Mouse (Mus musculus) macrophage (primary cell): ENCODE results near the gene Sec16a. TPM values are rescaled to one million over a fixed set of nuclear protein-coding genes. Genes with fewer than 3 reads are reported as not detected.

Experiments
- H3K27ac ChIP-seq: fragments of 350-480 bp; formaldehyde crosslinking; 2 replicates; pipeline ENCODE4 v1.9.0; 2021
- H3K36me3 ChIP-seq: fragments of 350-480 bp; formaldehyde crosslinking; 2 replicates; pipeline ENCODE4 v1.9.0; 2021; ENCODE audit errors: inconsistent target
- H3K4me3 ChIP-seq: fragments of 350-480 bp; formaldehyde crosslinking; 2 replicates; pipeline ENCODE4 v1.9.0; 2021; ENCODE audit errors: inconsistent target
- H3K79me2 ChIP-seq: fragments of 350-480 bp; formaldehyde crosslinking; 2 replicates; pipeline ENCODE4 v1.9.0; 2021; ENCODE audit errors: inconsistent target
- WGBS: methylation state at CpG from one replicate; pipeline ENCODE4 v1.1.7; 2026; ENCODE audit warnings: inconsistent platforms; ENCODE audit not compliant: missing documents; 5-methylcytosine and 5-hydroxymethylcytosine counted together
- polyA plus RNA-seq: library from polyadenylated mRNA; stranded (reverse); fragments of 250-400 nt; gene quantifications from 3 replicates; pipeline ENCODE4 v1.2.4, GENCODE M21; 2018; ENCODE audit warnings: inconsistent platforms

Gene Sec16a
- polyA plus RNA-seq, 1 experiment from 2014 or later: 46.9 TPM

DNA sequence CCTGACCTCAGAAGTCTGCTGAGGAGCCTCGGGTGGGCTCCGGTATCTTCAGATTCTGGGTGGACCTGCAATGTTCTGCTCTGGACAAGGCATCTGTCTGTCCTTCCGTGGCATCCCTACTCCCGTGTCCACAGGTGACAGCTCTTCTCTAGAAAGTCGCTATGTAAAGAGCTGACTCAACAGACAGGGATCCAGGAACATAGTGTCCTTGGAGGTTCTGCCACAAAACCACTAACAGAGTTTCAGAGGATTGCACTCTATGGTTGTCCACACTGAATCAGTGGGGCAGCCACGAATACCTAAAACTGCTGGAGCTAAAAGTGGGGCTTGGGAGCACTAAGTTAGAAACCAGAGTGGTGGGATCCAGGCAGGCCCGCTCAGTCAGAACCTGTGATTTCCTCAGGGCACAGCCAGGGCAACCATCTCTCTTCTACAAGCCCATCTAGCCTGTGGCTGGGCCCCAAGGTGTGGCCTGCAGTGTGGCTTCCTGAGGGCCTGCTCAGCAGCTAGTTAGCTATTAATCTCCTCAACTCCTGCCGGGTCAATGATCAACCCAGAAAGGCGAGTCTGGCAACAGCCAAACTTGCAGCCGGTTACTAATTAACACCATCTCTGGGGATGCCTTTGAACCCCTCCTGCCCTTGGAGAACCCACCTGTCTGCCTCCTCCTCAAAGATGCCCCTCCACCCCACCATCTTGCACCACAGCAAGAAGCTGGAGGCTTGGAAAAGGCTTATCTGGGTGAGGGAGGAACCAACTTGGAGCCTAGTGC is 36.9 kb upstream of the Sec16a start:
- WGBS: 87% methylated on average over 10 of the region's 10 CpGs
- no peak overlapping the region for H3K4me3 ChIP-seq
- peak overlapping the region; percentile 89 for H3K27ac ChIP-seq
- peaks cover 39% of the 10 kb centered on the region for H3K79me2 ChIP-seq
- H3K36me3 ChIP-seq: peaks cover 47% of the 10 kb centered on the region

DNA sequence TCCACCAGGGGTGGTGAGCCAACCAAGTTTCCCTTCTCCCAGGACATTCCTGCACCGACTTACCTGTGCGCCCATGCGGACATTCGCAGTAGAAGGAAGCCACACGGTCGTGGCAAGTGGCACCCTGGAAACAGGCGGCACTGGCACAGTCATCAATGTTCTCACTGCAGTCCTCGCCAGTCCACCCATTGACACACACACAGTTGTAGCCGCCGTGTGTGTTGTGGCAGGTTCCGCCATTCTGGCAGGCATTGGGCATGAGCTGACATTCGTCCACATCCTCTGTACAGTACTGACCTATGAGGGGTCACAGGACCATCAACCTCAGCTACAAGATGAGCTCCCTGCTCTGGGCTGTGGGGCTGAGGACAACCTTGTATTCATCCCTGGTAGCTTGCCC is 35.9 kb upstream of the Sec16a start:
- Histone ChIP-seq H3K36me3 (peaks cover 48% of the 10 kb centered on the region), H3K4me3 (no peak overlapping the region), H3K27ac (no peak overlapping the region), H3K79me2 (peaks cover 29% of the 10 kb centered on the region)
- 92% methylated on average over 9 of the region's 12 CpGs for WGBS

- no peak overlapping the region for H3K27ac ChIP-seq
- H3K36me3 ChIP-seq: peaks cover 52% of the 10 kb centered on the region
- no peak overlapping the region for H3K4me3 ChIP-seq
- WGBS: 100% methylated on average over 2 of the region's 2 CpGs
- peaks cover 11% of the 10 kb centered on the region; the same call in 1 of the 2 replicates for H3K79me2 ChIP-seq
These were observed 33.7 kb upstream of the Sec16a start for GRCm38 (mm10) chr2:26478685-26479205.

DNA sequence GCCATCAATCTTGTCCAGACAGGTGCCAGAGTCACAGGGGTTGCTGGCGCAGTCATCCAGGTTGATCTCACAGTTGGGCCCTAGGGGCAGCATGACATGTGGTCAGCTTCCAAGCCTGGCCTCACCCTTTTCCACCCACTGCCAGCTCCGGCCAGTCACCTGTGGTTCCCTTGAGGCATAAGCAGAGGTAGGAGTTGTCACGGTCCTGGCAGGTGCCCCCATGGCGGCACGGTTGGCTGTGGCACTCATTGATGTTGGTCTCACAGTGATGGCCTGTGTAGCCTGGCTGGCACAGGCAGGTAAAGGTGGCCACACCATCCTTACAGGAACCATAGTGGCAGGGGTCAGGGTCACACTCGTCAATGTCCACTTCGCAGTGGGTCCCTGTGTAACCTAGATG is 32.9 kb upstream of the Sec16a start:
- Histone ChIP-seq H3K36me3 (peaks cover 56% of the 10 kb centered on the region), H3K79me2 (peaks cover 11% of the 10 kb centered on the region; the same call in 1 of the 2 replicates), H3K4me3 (no peak overlapping the region), H3K27ac (no peak overlapping the region)
- 92% methylated on average over 7 of the region's 7 CpGs for WGBS

DNA sequence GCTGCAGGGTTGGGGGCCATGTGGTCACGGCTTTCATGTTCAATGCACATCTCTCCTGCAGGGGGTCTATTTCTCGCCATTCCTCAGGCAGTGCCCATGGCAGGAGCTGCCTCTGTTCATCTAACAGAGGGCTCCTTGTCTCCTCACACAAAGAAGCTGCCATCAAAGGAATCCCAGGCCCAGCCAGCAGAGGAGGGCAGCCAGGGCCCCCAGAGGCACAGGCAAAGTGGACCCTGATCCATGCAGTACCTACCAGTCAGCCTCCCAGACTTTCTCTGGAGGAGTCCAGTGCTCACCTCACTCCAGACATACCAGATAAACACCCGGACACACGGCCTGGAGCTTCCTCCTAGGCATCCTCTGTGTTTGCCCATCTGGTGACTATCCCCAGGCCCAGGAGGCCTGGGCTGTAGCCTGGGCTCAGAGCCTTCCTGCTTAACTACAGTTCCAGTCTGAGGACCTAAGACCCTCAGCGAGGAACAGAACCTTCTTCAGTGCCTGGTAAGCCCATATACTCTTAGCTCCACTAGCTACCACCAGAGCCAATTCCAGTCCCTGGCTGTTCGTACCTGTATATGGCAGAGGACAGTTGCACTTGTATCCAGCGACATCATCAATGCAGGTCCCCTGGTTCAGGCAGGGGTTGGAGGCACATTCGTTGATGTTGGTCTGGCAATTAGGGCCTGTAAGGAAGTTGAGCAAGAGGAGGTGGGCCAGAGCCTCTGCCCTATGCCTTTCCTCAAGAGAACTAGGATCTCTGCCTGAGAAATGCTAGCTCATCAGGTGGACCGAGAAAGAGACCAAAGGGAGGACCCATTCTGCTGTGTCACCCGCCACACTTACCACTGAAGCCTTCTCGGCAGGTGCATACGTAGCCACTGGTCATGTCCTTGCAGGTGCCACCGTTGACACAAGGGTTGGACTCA is 30.8 kb upstream of the Sec16a start:
- WGBS: 37% methylated on average over 13 of the region's 13 CpGs
- no peak overlapping the region for H3K4me3 ChIP-seq
- H3K79me2 ChIP-seq: no peaks in the 10 kb centered on the region; the same call in 1 of the 2 replicates
- peak overlapping the region; percentile 78 for H3K27ac ChIP-seq
- H3K36me3 ChIP-seq: peaks cover 53% of the 10 kb centered on the region

- peaks cover 53% of the 10 kb centered on the region for H3K36me3 ChIP-seq
- H3K27ac ChIP-seq: peak overlapping the region; percentile 78
These were observed 29.9 kb upstream of the Sec16a start for GRCm38 (mm10) chr2:26474789-26475504.

GRCm38 (mm10) chr2:26472312-26473090 is 27.5 kb upstream of the Sec16a start:
- H3K36me3 ChIP-seq: peaks cover 53% of the 10 kb centered on the region
- 54% methylated on average over 11 of the region's 11 CpGs for WGBS
- H3K79me2 ChIP-seq: no peaks in the 10 kb centered on the region; the same call in 1 of the 2 replicates
- peak overlapping the region; percentile 66 for H3K27ac ChIP-seq
- H3K4me3 ChIP-seq: no peak overlapping the region

More at GRCm38 (mm10) chr2:26474789-26475504, 29.9 kb upstream of the Sec16a start:
- Histone ChIP-seq H3K79me2 (no peaks in the 10 kb centered on the region; the same call in 1 of the 2 replicates), H3K4me3 (no peak overlapping the region)
- 14% methylated on average over 9 of the region's 9 CpGs for WGBS

DNA sequence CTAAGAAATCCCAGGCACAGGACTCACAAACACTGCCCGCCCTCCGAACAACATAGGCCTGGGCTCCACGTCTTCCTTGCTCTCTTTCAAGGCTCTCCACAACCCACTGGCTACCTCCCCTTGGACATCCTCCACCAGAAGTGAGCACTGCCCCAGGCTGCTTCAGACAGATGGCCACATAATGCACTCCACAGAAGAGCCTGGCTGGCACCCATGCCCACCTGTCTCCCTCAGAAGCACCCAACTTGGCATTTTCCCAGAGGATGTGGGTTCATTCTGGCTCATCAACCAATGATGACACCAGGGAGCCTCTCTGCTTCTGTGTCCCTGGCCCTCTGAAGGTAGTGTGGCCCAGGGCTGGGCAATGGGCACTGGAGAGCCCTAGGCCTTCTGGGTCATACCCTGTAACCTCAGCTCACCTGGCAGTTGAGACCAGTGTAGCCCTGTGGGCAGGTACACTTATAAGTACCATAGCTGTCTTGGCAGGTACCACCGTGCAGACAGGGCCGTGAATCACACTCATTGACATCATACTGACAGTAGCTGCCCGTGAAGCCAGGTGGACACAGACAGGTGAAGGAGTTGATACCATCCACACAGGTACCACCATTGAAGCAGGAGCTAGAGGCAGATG is 26.8 kb upstream of the Sec16a start:
- H3K4me3 ChIP-seq: no peak overlapping the region
- peak overlapping the region; percentile 66 for H3K27ac ChIP-seq
- 90% methylated on average over 6 of the region's 6 CpGs for WGBS
- peaks cover 53% of the 10 kb centered on the region for H3K36me3 ChIP-seq
- no peaks in the 10 kb centered on the region; the same call in 1 of the 2 replicates for H3K79me2 ChIP-seq

DNA sequence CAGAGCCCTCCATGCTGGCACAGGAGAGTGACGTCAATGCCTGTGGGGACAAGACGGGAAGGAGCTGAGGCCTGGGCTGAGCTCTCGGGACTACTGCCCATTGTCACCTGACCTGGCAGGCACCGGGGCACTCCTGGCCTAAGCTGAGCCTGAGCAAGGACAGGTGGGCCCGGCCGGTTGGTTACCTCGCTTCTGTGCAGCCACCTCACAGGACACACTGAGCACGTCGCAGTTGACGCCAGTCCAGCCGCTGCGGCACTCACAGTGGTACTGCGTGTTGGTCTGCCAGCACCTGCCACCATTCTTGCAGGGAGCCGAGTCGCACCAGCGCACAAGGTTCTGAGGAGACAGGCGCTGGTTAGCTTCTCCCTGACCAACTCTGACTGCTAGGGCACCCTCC is 26.0 kb upstream of the Sec16a start:
- WGBS: 97% methylated on average over 12 of the region's 17 CpGs
- no peak overlapping the region for H3K27ac ChIP-seq
- no peak overlapping the region for H3K4me3 ChIP-seq
- peaks cover 62% of the 10 kb centered on the region for H3K36me3 ChIP-seq
- H3K79me2 ChIP-seq: no peaks in the 10 kb centered on the region; the same call in 1 of the 2 replicates

GRCm38 (mm10) chr2:26468376-26468775 is 23.4 kb upstream of the Sec16a start:
- Histone ChIP-seq H3K36me3 (peaks cover 77% of the 10 kb centered on the region), H3K79me2 (no peaks in the 10 kb centered on the region; the same call in 1 of the 2 replicates), H3K27ac (no peak overlapping the region), H3K4me3 (no peak overlapping the region)
- WGBS: 96% methylated on average over 14 of the region's 15 CpGs

- WGBS: 94% methylated on average over 6 of the region's 6 CpGs
- no peak overlapping the region for H3K27ac ChIP-seq
- peaks cover 88% of the 10 kb centered on the region for H3K36me3 ChIP-seq
- no peaks in the 10 kb centered on the region for H3K79me2 ChIP-seq
- H3K4me3 ChIP-seq: no peak overlapping the region
These were observed 18.4 kb upstream of the Sec16a start for GRCm38 (mm10) chr2:26463412-26463811.

- no peaks in the 10 kb centered on the region for H3K79me2 ChIP-seq
- peaks cover 84% of the 10 kb centered on the region for H3K36me3 ChIP-seq
- no peak overlapping the region for H3K4me3 ChIP-seq
- no peak overlapping the region for H3K27ac ChIP-seq
- 100% methylated on average over 3 of the region's 3 CpGs for WGBS
These were observed 18.0 kb upstream of the Sec16a start for GRCm38 (mm10) chr2:26462980-26463379.

- Histone ChIP-seq H3K36me3 (peaks cover 71% of the 10 kb centered on the region), H3K79me2 (no peaks in the 10 kb centered on the region), H3K27ac (no peak overlapping the region), H3K4me3 (no peak overlapping the region)
- 88% methylated on average over 5 of the region's 5 CpGs for WGBS
These were observed 16.7 kb upstream of the Sec16a start for GRCm38 (mm10) chr2:26461667-26462066.
